Comparison of ENCODE assay signal across 21 mouse cellular contexts in genomic region chr17:45458516-45458915, GRCm38 (mm10). TPM values are rescaled to one million over a fixed set of nuclear protein-coding genes. Genes with fewer than 3 reads are reported as not detected.
"Had no signal": no experiment of that assay in that cellular context is flagged by ENCODE, and none has a peak within 500 bp of the region (broad histone marks: within the 10 kb centered on the region; RNA-seq: fewer than 3 reads in every experiment).

No protein-coding gene starts in this region.

- DNase-seq: kidney, adult 11 months; kidney, adult 9 months; kidney, postnatal 14 days; kidney, postnatal 4 days; layer of hippocampus, postnatal 36 days; liver, embryonic 13.5 days; lung, adult 2 months; lung, postnatal 14 days; lung, postnatal 4 days; midbrain, embryonic 14.5 days; retina, postnatal 1 day; thymus, adult 18-20 months; thymus, postnatal 36 days had no signal

- H3K4me1 ChIP-seq: liver, embryonic 13.5 days had no signal

- H3K4me3 ChIP-seq: left cerebral cortex, adult 2 months; liver, embryonic 13.5 days; neural tube, embryonic 12.5 days; neural tube, embryonic 15.5 days had no signal

- H3K4me2 ChIP-seq: liver, embryonic 13.5 days; midbrain, embryonic 11.5 days; neural tube, embryonic 12.5 days; neural tube, embryonic 15.5 days had no signal

- H3K9ac ChIP-seq: liver, embryonic 13.5 days; neural tube, embryonic 12.5 days; neural tube, embryonic 15.5 days had no signal

- H3K9me3 ChIP-seq: liver, embryonic 13.5 days; neural tube, embryonic 12.5 days; neural tube, embryonic 15.5 days had no signal

- H3K27ac ChIP-seq: left cerebral cortex, adult 2 months; liver, embryonic 13.5 days; neural tube, embryonic 12.5 days; neural tube, embryonic 15.5 days had no signal

- H3K36me3 ChIP-seq: liver, embryonic 13.5 days; neural tube, embryonic 12.5 days; neural tube, embryonic 15.5 days had no signal

- H3K27me3 ChIP-seq: liver, embryonic 13.5 days; neural tube, embryonic 12.5 days; neural tube, embryonic 15.5 days had no signal

RNA-seq across cellular contexts. Expression of gene Spats1, which starts 16.7 kb away (rescaled TPM):
- total RNA-seq: liver, adult 2 months; megakaryocyte progenitor cell, adult 5-6 weeks had no signal
- polyA plus RNA-seq: liver, adult 2 months; small intestine, adult 2 months; spleen, adult 2 months had no signal
